Comparison of ENCODE assay signal across 10 mouse cellular contexts in genomic region chr11:95391743-95392142, GRCm38 (mm10). TPM values are rescaled to one million over a fixed set of nuclear protein-coding genes. Genes with fewer than 3 reads are reported as not detected.
A peak's percentile ranks its signal among the peaks of the same experiment; 100 is the strongest.
DNase-seq lines count a peak whose midpoint lies in the region; ATAC-seq and TF ChIP-seq lines count a peak whose summit lies in the region.
"Had no signal": no experiment of that assay in that cellular context is flagged by ENCODE, and none has a peak within 500 bp of the region (broad histone marks: within the 10 kb centered on the region; RNA-seq: fewer than 3 reads in every experiment).

No protein-coding gene starts in this region.

- H3K27ac ChIP-seq in gastrocnemius, adult 2 months = peak overlapping the region; percentile 89
- 0 out of 2 replicates have a peak overlapping the region, but pooled peaks have one; percentile 42 for H3K27ac ChIP-seq in midbrain, embryonic 10.5 days (replicated peaks)
- no peak overlapping the region; the same call in 1 of the 2 replicates for H3K27ac ChIP-seq in midbrain, embryonic 13.5 days
- H3K27ac ChIP-seq in embryonic facial prominence, embryonic 10.5 days (replicated peaks) = peak overlapping the region; percentile 37; the same call in 1 of the 2 replicates
- H3K27ac ChIP-seq in limb, embryonic 15.5 days = peak overlapping the region; percentile 60; the same call in 1 of the 2 replicates
- H3K27ac ChIP-seq: lung, embryonic 15.5 days had no signal

- H3K36me3 ChIP-seq in midbrain, embryonic 10.5 days = peaks cover 58% of the 10 kb centered on the region
- H3K36me3 ChIP-seq in midbrain, embryonic 13.5 days = peaks cover 57% of the 10 kb centered on the region
- peaks cover 64% of the 10 kb centered on the region for H3K36me3 ChIP-seq in embryonic facial prominence, embryonic 10.5 days (replicated peaks)
- H3K36me3 ChIP-seq in limb, embryonic 15.5 days = peaks cover 47% of the 10 kb centered on the region

- WGBS in midbrain, embryonic 10.5 days = 80% methylated on average over 5 of the region's 5 CpGs
- 80% methylated on average over 5 of the region's 5 CpGs for WGBS in midbrain, embryonic 13.5 days
- 83% methylated on average over 5 of the region's 5 CpGs for WGBS in embryonic facial prominence, embryonic 10.5 days
- WGBS in limb, embryonic 15.5 days = 41% methylated on average over 5 of the region's 5 CpGs

- H3K27me3 ChIP-seq in midbrain, embryonic 10.5 days (ENCODE audit: low read depth, poor library complexity, severe bottlenecking) = 0 out of 2 replicates have a peak, but pooled peaks cover 3% of the 10 kb centered on the region
- peaks cover 4% of the 10 kb centered on the region; the same call in 1 of the 2 replicates for H3K27me3 ChIP-seq in midbrain, embryonic 13.5 days
- H3K27me3 ChIP-seq in embryonic facial prominence, embryonic 10.5 days (replicated peaks; ENCODE audit: low read depth, poor library complexity, severe bottlenecking) = no peaks in the 10 kb centered on the region
- H3K27me3 ChIP-seq in limb, embryonic 15.5 days = no peaks in the 10 kb centered on the region
- H3K27me3 ChIP-seq: lung, embryonic 15.5 days had no signal

- H3K9ac ChIP-seq in midbrain, embryonic 13.5 days (replicated peaks) = no peak overlapping the region
- no peak overlapping the region for H3K9ac ChIP-seq in limb, embryonic 15.5 days
- H3K9ac ChIP-seq: lung, embryonic 15.5 days had no signal

- peaks cover 30% of the 10 kb centered on the region for H3K4me1 ChIP-seq in midbrain, embryonic 10.5 days
- peaks cover 24% of the 10 kb centered on the region for H3K4me1 ChIP-seq in midbrain, embryonic 13.5 days (replicated peaks)
- peaks cover 28% of the 10 kb centered on the region for H3K4me1 ChIP-seq in embryonic facial prominence, embryonic 10.5 days
- peaks cover 25% of the 10 kb centered on the region for H3K4me1 ChIP-seq in limb, embryonic 15.5 days
- H3K4me1 ChIP-seq: lung, embryonic 15.5 days had no signal

- no peak for TF ChIP-seq CTCF in gastrocnemius, adult 2 months (IDR thresholded peaks at IDR 0.05)

- peak; percentile 80 for DNase-seq in gastrocnemius, adult 2 months
- DNase-seq in gastrocnemius, postnatal 36 days = no peak
- no peak for DNase-seq in midbrain, embryonic 10.5 days (ENCODE audit: low spot score)
- no peak for DNase-seq in embryonic facial prominence, embryonic 10.5 days (ENCODE audit: low spot score)
- no peak for DNase-seq in adrenal gland, postnatal 36 days
- no peak for DNase-seq in kidney, postnatal 14 days
- DNase-seq: kidney, postnatal 36 days had no signal

- H3K9me3 ChIP-seq in midbrain, embryonic 10.5 days (replicated peaks) = no peaks in the 10 kb centered on the region
- no peaks in the 10 kb centered on the region for H3K9me3 ChIP-seq in midbrain, embryonic 13.5 days
- H3K9me3 ChIP-seq in embryonic facial prominence, embryonic 10.5 days = no peaks in the 10 kb centered on the region
- H3K9me3 ChIP-seq in limb, embryonic 15.5 days = no peaks in the 10 kb centered on the region
- H3K9me3 ChIP-seq: lung, embryonic 15.5 days had no signal

- intact Hi-C loops in gastrocnemius, adult 2 months (cut with DNase I) = no loop called here
- intact Hi-C loops in gastrocnemius, postnatal 36 days (cut with DNase I) = no loop called here

- ATAC-seq in midbrain, embryonic 13.5 days = no peak
- ATAC-seq in limb, embryonic 15.5 days (ENCODE audit: insufficient number of reproducible peaks, low FRiP score, low TSS enrichment, low read depth) = no peak

- H3K4me3 ChIP-seq in gastrocnemius, adult 2 months = peak overlapping the region; percentile 54
- H3K4me3 ChIP-seq in midbrain, embryonic 10.5 days = no peak overlapping the region
- no peak overlapping the region for H3K4me3 ChIP-seq in midbrain, embryonic 13.5 days (replicated peaks)
- no peak overlapping the region for H3K4me3 ChIP-seq in embryonic facial prominence, embryonic 10.5 days
- H3K4me3 ChIP-seq in limb, embryonic 15.5 days = no peak overlapping the region
- H3K4me3 ChIP-seq: lung, embryonic 15.5 days had no signal

- no peak overlapping the region for H3K4me2 ChIP-seq in midbrain, embryonic 13.5 days (replicated peaks)
- H3K4me2 ChIP-seq in limb, embryonic 15.5 days = no peak overlapping the region
- H3K4me2 ChIP-seq: lung, embryonic 15.5 days had no signal

RNA-seq across cellular contexts. Expression of gene Slc35b1, which starts 7.3 kb away (rescaled TPM):
- total RNA-seq in gastrocnemius, adult 2 months (2021) = 10 to 100 TPM; 42.4 to 49.5 TPM
- total RNA-seq in gastrocnemius, postnatal 36 days (2021) = 10 to 100 TPM; 39.5 to 46.8 TPM
- polyA plus RNA-seq in midbrain, embryonic 10.5 days (2016; fragmentation: Nextera tagmentation; extraction: Ambion mirVana) = 123 and 131 TPM in 2 replicates
- polyA plus RNA-seq in midbrain, embryonic 13.5 days (2015; fragmentation: Nextera tagmentation; extraction: Ambion mirVana) = 149 and 151 TPM in 2 replicates
- 116 and 122 TPM in 2 replicates for polyA plus RNA-seq in embryonic facial prominence, embryonic 10.5 days (2016; fragmentation: Nextera tagmentation; extraction: Ambion mirVana)
- polyA plus RNA-seq in limb, embryonic 15.5 days (2015; fragmentation: Nextera tagmentation; extraction: Ambion mirVana) = 95.0 and 102 TPM in 2 replicates
- 10 to 100 TPM; 70.3 to 75.0 TPM for total RNA-seq in adrenal gland, postnatal 36 days (2021)

RNA-seq across cellular contexts. Expression of gene Spop, which starts 22.1 kb away (rescaled TPM):
- total RNA-seq in gastrocnemius, adult 2 months (2021) = 100 to 1,000 TPM; 190 to 208 TPM
- total RNA-seq in gastrocnemius, postnatal 36 days (2021) = 100 to 1,000 TPM; 178 to 196 TPM
- 170 and 198 TPM in 2 replicates for polyA plus RNA-seq in midbrain, embryonic 10.5 days (2016; fragmentation: Nextera tagmentation; extraction: Ambion mirVana)
- polyA plus RNA-seq in midbrain, embryonic 13.5 days (2015; fragmentation: Nextera tagmentation; extraction: Ambion mirVana) = 199 and 202 TPM in 2 replicates
- 135 TPM in 2 replicates for polyA plus RNA-seq in embryonic facial prominence, embryonic 10.5 days (2016; fragmentation: Nextera tagmentation; extraction: Ambion mirVana)
- 168 and 181 TPM in 2 replicates for polyA plus RNA-seq in limb, embryonic 15.5 days (2015; fragmentation: Nextera tagmentation; extraction: Ambion mirVana)
- 100 to 1,000 TPM; 154 TPM for total RNA-seq in adrenal gland, postnatal 36 days (2021)

RNA-seq across cellular contexts. Expression of gene Fam117a, which starts 54.9 kb away (rescaled TPM):
- total RNA-seq in gastrocnemius, adult 2 months (2021) = 1 to 10 TPM; 1.5 to 2.1 TPM
- 1 to 10 TPM; 2.0 to 2.2 TPM for total RNA-seq in gastrocnemius, postnatal 36 days (2021)
- 6.7 and 7.7 TPM in 2 replicates for polyA plus RNA-seq in midbrain, embryonic 10.5 days (2016; fragmentation: Nextera tagmentation; extraction: Ambion mirVana)
- 2.3 and 2.8 TPM in 2 replicates for polyA plus RNA-seq in midbrain, embryonic 13.5 days (2015; fragmentation: Nextera tagmentation; extraction: Ambion mirVana)
- 10.9 and 11.9 TPM in 2 replicates for polyA plus RNA-seq in embryonic facial prominence, embryonic 10.5 days (2016; fragmentation: Nextera tagmentation; extraction: Ambion mirVana)
- 13.8 and 14.6 TPM in 2 replicates for polyA plus RNA-seq in limb, embryonic 15.5 days (2015; fragmentation: Nextera tagmentation; extraction: Ambion mirVana)
- 10 to 100 TPM; 13.7 to 15.4 TPM for total RNA-seq in adrenal gland, postnatal 36 days (2021)
